Mouse (Mus musculus) neural tube, embryonic 10.5 days (tissue): Measurements from ENCODE around the gene Rftn1.

Source experiments
- DNase-seq: peaks from one replicate; pipeline ENCODE4 v3.0.0-alpha.2; 2017; ENCODE audit warnings: low spot score; ENCODE audit errors: extremely low spot score

Rftn1 gene

GRCm38 (mm10) chr17:50170935-50171545 is 19.4 kb downstream of the Rftn1 start:
- no peak for DNase-seq

- no peak for DNase-seq
These were observed 20.5 kb downstream of the Rftn1 start for GRCm38 (mm10) chr17:50169946-50170427.

GRCm38 (mm10) chr17:50160904-50161805 is 29.3 kb downstream of the Rftn1 start:
- DNase-seq, result no peak

DNA sequence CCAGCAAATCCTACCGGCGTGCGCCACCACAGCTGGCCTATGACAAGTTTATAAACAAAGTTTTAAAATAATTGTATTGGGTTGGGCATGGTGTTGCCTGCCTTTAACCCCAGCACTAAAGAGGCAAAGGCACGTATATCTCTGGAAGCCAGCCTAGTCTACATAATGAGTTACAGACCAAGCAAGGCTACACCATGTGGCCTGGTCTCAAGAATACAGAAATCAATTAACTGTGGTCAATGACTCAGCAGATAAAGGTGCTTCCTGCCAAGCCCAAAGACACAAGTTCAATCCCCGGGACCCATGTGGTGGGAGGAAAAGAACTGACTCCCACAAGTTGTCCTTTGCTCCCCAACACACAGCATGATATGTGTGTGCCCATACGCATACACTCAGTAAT is 30.1 kb downstream of the Rftn1 start:
- DNase-seq, result no peak

GRCm38 (mm10) chr17:50159816-50160215 is 30.7 kb downstream of the Rftn1 start:
- DNase-seq, result no peak

- DNase-seq, result no peak
These were observed 31.9 kb downstream of the Rftn1 start for GRCm38 (mm10) chr17:50158565-50158964.

DNA sequence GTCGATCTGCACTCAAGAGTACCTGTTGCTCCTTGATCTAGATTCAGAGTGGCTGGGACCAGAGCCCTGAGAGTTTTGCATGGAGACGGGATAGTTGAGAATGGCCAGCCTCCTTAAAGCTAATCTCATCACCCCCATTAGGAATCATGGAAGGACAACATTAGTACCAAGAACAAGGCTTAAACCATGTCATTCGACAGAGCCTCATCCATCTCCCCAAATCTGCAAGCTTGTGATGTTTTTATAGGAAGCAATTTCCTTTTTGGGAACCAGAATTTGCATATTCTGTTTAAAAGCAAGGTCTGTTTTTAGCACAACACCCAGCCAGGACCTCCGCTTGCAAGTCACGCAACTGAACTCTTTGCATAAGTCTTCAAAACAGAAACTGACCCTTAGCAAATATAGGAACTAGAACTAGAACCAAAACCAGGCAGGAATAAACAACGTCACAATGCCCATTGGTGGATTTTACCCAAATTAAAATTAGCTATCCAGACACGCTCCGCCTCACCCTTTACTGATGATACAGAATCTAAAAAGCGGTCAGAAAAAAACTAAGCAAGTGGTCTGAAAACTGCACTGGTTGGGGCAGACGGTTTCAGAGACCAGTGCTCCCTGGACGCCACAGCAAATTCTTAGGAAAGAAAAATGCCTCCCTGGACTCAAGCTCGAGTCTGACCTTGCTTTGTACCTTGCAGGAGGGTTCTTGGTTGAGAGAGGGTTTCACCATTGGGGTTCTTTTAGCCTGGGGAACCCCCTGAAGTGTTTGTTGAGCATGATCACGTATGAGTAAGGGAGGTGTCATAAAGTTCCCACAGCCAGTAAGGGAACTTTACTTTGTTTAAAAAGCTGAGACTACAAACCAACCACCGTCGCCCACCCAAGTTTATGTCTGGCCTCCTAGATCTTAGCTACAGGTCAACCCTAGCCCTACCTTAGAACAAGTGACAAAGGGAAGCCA is 33.0 kb downstream of the Rftn1 start:
- DNase-seq, result no peak

GRCm38 (mm10) chr17:50152085-50152484 is 38.4 kb downstream of the Rftn1 start:
- no peak for DNase-seq

DNA sequence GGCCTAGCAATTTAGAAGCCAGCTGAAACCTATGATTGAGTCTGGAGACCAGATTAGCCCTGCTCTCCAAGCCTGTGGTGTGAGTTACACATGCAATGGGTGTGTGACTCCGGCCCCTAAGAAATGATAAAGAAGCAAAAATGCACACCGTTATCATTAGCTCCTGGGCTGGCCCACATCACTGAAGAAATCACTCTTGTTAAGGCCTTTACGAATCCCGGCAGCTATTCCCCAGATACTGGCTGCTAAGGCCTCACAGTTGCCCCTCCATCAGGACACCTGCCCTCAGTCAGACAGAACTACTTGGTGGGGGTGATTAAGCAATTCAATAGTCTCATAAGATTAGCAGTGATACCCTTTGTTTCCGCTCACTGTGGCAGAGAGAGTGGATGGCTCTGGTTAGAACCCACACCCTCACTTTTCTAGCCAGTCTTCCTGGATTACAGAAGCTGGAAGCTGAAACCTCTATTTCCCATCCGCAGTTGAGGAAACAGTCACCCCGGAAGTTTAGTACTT is 39.2 kb downstream of the Rftn1 start:
- no peak for DNase-seq

- no peak for DNase-seq
These were observed 39.9 kb downstream of the Rftn1 start for GRCm38 (mm10) chr17:50150416-50151207.

DNA sequence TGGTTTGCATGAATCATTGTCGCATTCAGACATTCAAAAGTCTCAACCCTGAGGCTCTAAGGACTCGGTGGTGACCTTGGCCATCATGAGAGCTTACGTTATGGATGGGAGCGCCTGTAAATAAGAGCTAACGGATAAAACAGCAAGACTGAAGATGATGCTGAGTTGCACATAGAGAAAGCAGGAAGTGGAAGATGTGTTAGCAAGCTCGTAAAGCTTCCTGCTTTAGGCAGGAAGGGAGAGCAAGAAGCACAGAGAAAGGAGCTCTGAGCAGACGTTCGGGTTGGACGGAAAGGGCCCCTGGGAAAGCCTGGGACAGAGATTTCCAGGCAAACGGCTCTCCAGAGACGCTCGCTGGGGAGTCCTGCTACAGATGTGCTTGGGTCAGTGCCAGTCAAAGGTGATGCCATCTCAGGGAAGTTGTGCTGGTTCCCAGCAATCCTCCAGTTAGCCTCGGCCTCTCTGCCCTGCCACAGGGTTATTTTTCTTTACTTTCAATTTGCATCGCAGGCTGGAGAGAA is 40.7 kb downstream of the Rftn1 start:
- no peak for DNase-seq

DNA sequence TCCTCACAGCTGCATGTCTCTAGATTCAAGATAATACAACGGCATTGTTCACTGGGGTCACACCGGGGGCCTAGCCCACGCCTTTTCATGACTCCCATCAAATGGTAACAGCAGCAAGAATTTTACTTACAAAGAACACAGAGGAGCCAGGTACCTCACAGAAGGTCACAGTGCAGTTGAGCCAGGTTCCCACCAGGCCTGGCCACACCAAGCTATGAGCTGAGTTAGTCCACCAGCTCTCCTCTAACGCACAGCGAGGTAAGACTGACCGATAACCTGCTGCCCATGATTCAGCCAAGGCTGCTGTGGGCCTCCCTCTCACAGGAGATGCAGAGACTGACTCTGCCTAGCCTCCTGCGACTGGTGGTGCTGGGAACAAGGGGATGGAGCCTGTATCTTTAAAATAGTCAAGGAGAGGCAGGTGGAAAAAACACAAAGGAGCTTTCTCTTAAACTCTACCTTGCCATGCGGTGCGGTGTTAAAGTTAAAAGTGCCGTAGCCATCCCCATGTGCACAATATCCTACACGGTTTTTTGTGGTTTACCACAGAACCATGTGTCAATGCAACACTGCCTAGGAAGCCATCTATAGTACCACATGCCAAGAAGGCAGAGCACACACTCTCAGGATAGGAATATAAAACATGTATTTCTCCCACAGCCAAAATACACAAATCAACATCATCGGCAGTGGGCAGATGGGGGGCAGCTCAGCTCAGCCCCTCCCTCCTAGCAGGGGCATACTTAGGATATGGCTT is 42.5 kb downstream of the Rftn1 start:
- no peak for DNase-seq

DNA sequence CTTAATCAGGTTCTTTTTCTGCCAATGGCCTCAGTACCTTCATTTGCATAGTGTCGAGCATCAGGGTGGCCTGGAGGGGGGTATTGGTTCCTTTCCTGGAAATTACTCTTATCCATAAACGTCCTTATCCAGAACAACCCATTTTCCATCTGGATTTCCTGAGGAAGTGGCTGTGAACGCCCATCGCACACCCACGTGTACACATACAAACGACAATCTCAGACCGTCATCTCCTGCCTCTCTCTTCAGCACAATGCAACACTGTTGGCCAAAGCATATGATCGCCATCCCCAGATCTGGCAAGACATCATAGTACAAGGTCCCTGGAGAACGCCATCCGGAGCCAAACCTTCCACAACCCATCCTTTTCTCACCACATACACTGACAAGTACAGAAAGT is 47.1 kb downstream of the Rftn1 start:
- no peak for DNase-seq

- DNase-seq, result no peak
These were observed 47.9 kb downstream of the Rftn1 start for GRCm38 (mm10) chr17:50142553-50142952.

DNA sequence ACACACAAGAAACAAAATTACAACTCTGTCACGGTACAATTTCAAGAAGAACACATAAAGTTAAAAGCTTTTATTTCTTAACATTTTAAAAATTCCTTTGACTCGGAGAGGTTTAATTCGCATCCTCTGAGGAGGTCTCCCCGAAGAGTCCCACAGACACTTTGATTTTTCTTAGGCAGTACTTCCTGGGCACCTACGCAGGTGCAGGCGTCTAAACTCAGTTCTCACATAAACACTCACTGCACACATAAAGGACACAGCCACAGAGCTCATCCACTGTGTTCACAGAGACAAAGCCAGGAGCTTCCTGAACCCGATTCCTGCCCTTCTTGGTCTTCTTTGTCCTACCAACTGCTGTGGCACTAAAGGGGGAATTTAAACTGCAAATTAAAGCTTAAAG is 48.3 kb downstream of the Rftn1 start:
- no peak for DNase-seq

DNA sequence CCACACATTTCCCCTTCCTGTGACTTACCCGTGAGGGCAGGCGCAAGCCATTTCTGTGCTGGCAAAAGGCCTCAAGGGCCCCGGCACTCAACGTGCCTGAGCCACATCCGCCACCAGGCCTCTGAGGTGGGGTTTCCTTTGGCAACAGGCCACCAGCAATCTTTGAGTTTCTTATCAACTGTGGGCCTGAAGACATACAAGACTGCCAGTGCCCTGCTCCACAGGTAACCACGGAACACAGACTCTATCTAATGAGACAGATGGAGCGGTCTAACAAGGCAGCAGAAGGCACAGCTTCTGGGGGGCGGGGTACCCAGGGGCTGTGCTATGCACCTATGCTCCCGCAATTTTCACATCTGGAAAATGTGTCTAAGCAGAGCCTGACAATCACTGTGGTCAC is 54.4 kb downstream of the Rftn1 start:
- no peak for DNase-seq

DNA sequence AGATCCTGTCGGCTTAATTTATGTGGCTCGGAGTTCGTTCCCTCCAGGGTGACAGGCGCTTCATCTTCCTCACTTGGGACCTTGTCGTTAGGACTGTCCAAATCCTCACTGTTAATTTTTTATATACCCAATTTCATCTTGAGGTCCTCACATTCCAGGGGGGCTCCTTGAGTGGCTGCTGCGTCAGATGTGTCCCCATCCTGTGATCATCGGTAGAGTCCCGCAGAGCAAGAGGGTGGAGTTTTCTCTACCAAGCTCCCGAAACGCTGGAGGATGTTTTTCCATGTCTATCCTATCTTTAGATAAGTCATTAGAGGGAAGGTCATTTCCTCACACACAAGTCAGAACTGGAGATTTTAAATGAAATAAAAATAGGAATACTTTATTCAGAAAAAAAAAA is 55.0 kb downstream of the Rftn1 start:
- DNase-seq, result no peak

- DNase-seq, result no peak
These were observed 58.8 kb downstream of the Rftn1 start for GRCm38 (mm10) chr17:50131698-50132097.

- no peak for DNase-seq
These were observed 60.1 kb downstream of the Rftn1 start for GRCm38 (mm10) chr17:50130421-50130820.

- DNase-seq, result no peak
These were observed 62.1 kb downstream of the Rftn1 start for GRCm38 (mm10) chr17:50128392-50128791.
